Mouse (Mus musculus) cerebellum, adult 9-10 months (tissue): ENCODE data around the gene Zfp560.
"Not testable (repeated sequence)": the region's sequence is repeated elsewhere in the genome, so short reads cannot be mapped to it uniquely, and the experiment has no call there.

ENCODE experiments used
- DNase-seq: peaks from one replicate; pipeline ENCODE4 v3.0.0; 2022

Zfp560 gene

DNA sequence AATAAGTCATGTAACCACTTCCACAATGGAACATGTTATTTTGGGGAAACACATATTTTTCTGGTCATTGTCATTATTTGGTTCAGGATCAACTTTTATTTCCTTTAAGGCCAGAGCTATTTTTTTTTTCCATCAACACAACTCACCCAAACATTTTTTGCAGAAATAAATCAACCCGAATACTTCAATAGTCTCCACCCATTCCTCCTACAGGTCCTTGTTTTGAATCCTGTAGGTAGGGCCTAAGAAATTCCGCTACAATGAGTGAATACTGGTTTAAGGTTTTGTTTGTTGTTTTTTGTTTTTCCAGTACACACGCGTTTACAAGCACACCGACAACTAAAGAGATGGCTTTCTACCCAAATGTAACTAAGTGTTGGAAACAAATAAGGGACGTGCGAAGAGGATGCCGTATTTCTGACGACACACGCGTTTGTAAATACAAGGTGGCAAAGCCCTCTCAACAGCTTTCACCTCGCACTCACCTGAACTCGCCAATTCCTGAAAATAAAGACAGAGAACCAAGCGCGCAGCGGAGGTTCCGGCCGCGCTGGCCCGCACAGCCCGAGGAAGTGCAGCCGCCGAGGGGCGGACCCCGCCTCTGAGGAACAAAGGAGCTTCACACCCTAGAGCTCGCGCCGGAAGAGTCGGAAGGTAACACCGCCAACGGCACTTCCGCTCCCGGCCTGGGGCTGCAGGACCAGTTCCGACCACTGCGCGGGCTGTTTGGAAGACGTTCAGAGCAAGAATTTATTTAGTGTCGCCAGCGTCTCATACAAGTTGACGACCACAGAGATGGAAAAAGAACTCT lies at the start of gene Zfp560:
Gene Zfp560 (minus strand): TSS at position 646 of the 811 bp plus-strand sequence.
- DNase-seq: peak; percentile 84

- no peak for DNase-seq
These were observed 45.0 kb upstream of the Zfp560 start for GRCm38 (mm10) chr9:20430004-20430403.

GRCm38 (mm10) chr9:20411460-20411859 lies 26.5 kb upstream of the Zfp560 start:
- no peak for DNase-seq

GRCm38 (mm10) chr9:20409319-20409718 lies 24.3 kb upstream of the Zfp560 start:
- no peak for DNase-seq

- no peak for DNase-seq
These were observed 346 bp upstream of the Zfp560 start for GRCm38 (mm10) chr9:20385343-20385703.

DNA sequence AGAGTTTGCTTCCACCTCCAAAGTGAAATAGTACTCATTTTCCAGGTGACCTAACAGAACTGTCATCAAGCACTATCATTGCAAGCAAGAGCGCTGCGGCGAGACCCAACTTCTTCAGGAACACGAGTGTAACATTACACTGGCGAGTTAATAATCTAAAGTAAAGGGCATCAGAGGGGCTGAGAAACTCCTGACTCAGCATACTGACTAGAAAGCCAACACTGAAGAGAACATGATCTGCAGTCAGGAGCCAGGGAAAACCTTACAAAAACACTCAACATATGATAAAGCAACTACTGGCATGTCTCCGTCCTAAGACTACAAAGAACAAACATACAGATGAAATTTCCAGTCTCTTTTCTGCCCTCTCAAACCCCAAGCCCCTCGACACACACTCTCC lies 1.3 kb downstream of the Zfp560 start:
- no peak for DNase-seq

- DNase-seq: no peak
These were observed 10.3 kb downstream of the Zfp560 start for GRCm38 (mm10) chr9:20374712-20375111.

- DNase-seq: no peak
These were observed 17.7 kb downstream of the Zfp560 start for GRCm38 (mm10) chr9:20367311-20367710.

GRCm38 (mm10) chr9:20348501-20348900 lies 36.5 kb downstream of the Zfp560 start:
- DNase-seq: no peak

GRCm38 (mm10) chr9:20335994-20336393 lies 49.0 kb downstream of the Zfp560 start, which contains the start of gene Olfr18:
Gene Olfr18, minus strand, starts transcription at chr9:20336094.
- no peak for DNase-seq

DNA sequence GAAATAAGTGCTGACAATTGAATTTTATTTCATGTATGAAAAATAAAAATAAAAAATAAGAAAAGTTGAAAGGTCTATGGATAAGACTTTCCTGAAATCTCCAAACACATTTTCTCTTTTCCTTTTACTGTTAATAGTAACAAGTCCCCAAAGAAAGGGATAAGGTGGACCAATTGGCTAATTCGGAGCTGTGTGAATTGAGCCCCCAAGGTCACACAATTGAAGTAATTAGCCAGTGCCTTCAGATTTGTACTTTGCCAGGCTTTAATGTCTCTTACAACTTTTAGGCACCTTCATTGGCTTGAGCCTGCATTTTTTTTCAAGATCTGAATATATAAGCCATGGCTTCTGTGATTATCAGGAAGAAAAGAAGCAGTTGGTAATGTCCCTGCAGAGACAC lies 86.7 kb downstream of the Zfp560 start, which contains the start of gene Olfr873:
Gene Olfr873 (plus strand): TSS at position 301 of the 400 bp plus-strand sequence.
- no peak for DNase-seq

DNA sequence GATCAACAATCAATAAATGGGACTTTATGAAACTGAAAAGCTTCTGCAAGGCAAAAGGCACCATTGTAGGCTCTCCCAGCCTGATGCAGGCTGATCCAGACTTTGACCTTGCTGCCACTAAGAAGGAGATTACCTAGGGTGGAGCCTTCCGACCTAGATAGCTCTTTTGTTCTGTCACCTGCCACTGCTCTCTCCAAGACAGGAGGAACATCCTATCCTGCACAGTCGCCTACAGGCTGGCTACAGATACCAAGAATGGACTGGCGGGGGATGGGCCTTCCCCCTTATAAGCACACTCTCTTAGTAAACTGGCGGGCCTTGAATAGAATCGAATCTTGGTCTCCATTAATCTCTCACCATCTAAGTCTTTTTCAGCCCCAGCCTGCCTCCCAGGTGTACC lies 89.4 kb downstream of the Zfp560 start:
- not testable (repeated sequence) for DNase-seq
